Mouse (Mus musculus) limb, embryonic 11.5 days (tissue): ENCODE results near the gene Abcf2. TPM values are rescaled to one million over a fixed set of nuclear protein-coding genes. Genes with fewer than 3 reads are reported as not detected.

Experiments used
- ATAC-seq: fragments of 200-750 bp; cut with Nextera tagmentation; 2 replicates; pipeline ENCODE4 v1.8.0; 2017; ENCODE audit warnings: low read depth; ENCODE audit not compliant: insufficient number of reproducible peaks, low FRiP score, low TSS enrichment
- DNase-seq: peaks from one replicate; pipeline ENCODE4 v3.0.0-alpha.2; 2015; ENCODE audit warnings: low spot score
- H3K27ac ChIP-seq: fragments of 300-500 bp; sonication (generic); replicated peaks from 2 replicates; pipeline ENCODE4 v1.5.1; 2014; ENCODE audit warnings: low read depth, mild to moderate bottlenecking, low read length
- H3K27me3 ChIP-seq: fragments of 300-500 bp; sonication (generic); 2 replicates; pipeline ENCODE4 v1.6.1; 2014; ENCODE audit warnings: mild to moderate bottlenecking, low read length, mixed read lengths; ENCODE audit not compliant: control insufficient read depth, insufficient read depth
- H3K36me3 ChIP-seq: fragments of 300-500 bp; sonication (generic); 2 replicates; pipeline ENCODE4 v1.6.1; 2014; ENCODE audit warnings: mild to moderate bottlenecking, low read length, moderate library complexity, mixed read lengths; ENCODE audit not compliant: control insufficient read depth, insufficient read depth
- H3K4me1 ChIP-seq: fragments of 300-500 bp; sonication (generic); 2 replicates; pipeline ENCODE4 v1.6.1; 2014; ENCODE audit warnings: low read length, mixed read lengths; ENCODE audit not compliant: control insufficient read depth, insufficient read depth
- H3K4me2 ChIP-seq: fragments of 300-500 bp; sonication (generic); 2 replicates; pipeline ENCODE4 v1.6.1; 2014; ENCODE audit warnings: low read depth, mild to moderate bottlenecking, moderate library complexity; ENCODE audit not compliant: severe bottlenecking
- H3K4me3 ChIP-seq: fragments of 300-500 bp; sonication (generic); 2 replicates; pipeline ENCODE4 v1.5.1; 2014; ENCODE audit warnings: low read depth, low read length
- H3K9ac ChIP-seq: fragments of 300-500 bp; sonication (generic); 2 replicates; pipeline ENCODE4 v1.6.1; 2014; ENCODE audit warnings: mild to moderate bottlenecking, low read length
- H3K9me3 ChIP-seq: fragments of 300-500 bp; sonication (generic); 2 replicates; pipeline ENCODE4 v1.6.1; 2016; ENCODE audit warnings: low read length; ENCODE audit not compliant: control insufficient read depth
- WGBS: fragments of 180-500 bp; shearing (Covaris S2); extraction: QIAGEN DNeasy Blood & Tissue Kit; methylation state at CpG from one replicate; pipeline ENCODE4 v1.1.7; 2014; 5-methylcytosine and 5-hydroxymethylcytosine counted together
- polyA plus RNA-seq: library from polyadenylated mRNA; unstranded; fragments of >200 nt; fragmentation: Nextera tagmentation; extraction: Ambion mirVana; gene quantifications from 2 replicates; pipeline ENCODE4 v1.2.1, GENCODE M21; 2014

Abcf2 gene
- polyA plus RNA-seq, 1 experiment from 2014 or later = 149 TPM

- ATAC-seq = no peak
Measured at GRCm38 (mm10) chr5:24598570-24599006, 21.3 kb upstream of the Abcf2 start.

GRCm38 (mm10) chr5:24597901-24598569 lies 20.8 kb upstream of the Abcf2 start:
- H3K9ac ChIP-seq = peak overlapping the region; percentile 57; the same call in 1 of the 2 replicates
- H3K27me3 ChIP-seq = no peaks in the 10 kb centered on the region
- ATAC-seq (no peak), DNase-seq (no peak)
- peak overlapping the region; percentile 35 for H3K4me3 ChIP-seq
- 29% methylated on average over 15 of the region's 15 CpGs for WGBS
- no peaks in the 10 kb centered on the region for H3K9me3 ChIP-seq
- H3K36me3 ChIP-seq = peaks cover 3% of the 10 kb centered on the region; the same call in 1 of the 2 replicates
- H3K4me1 ChIP-seq = peaks cover 34% of the 10 kb centered on the region
- peak overlapping the region; percentile 88 for H3K4me2 ChIP-seq
- no peak overlapping the region for H3K27ac ChIP-seq

More at GRCm38 (mm10) chr5:24598570-24599006, 21.3 kb upstream of the Abcf2 start:
- H3K4me3 ChIP-seq = peak overlapping the region; percentile 35
- DNase-seq = peak; percentile 72
- H3K27me3 ChIP-seq = no peaks in the 10 kb centered on the region
- under 1% methylated on average over 40 of the region's 41 CpGs for WGBS
- H3K9me3 ChIP-seq = no peaks in the 10 kb centered on the region
- H3K27ac ChIP-seq = no peak overlapping the region
- H3K36me3 ChIP-seq = peaks cover 1% of the 10 kb centered on the region; the same call in 1 of the 2 replicates
- peak overlapping the region; percentile 57; the same call in 1 of the 2 replicates for H3K9ac ChIP-seq
- H3K4me1 ChIP-seq = peaks cover 38% of the 10 kb centered on the region
- peak overlapping the region; percentile 88 for H3K4me2 ChIP-seq

GRCm38 (mm10) chr5:24597221-24597728 lies 20.0 kb upstream of the Abcf2 start:
- no peaks in the 10 kb centered on the region for H3K27me3 ChIP-seq
- ATAC-seq = no peak

GRCm38 (mm10) chr5:24596519-24597171 lies 19.4 kb upstream of the Abcf2 start:
- Histone ChIP-seq H3K4me1 (peaks cover 25% of the 10 kb centered on the region), H3K36me3 (peaks cover 3% of the 10 kb centered on the region; the same call in 1 of the 2 replicates), H3K9ac (peak overlapping the region; percentile 3; the same call in 1 of the 2 replicates), H3K4me3 (no peak overlapping the region), H3K9me3 (no peaks in the 10 kb centered on the region), H3K4me2 (no peak overlapping the region), H3K27me3 (no peaks in the 10 kb centered on the region), H3K27ac (no peak overlapping the region)
- 24% methylated on average over 11 of the region's 11 CpGs for WGBS
- DNase-seq (no peak), ATAC-seq (no peak)

More at GRCm38 (mm10) chr5:24597221-24597728, 20.0 kb upstream of the Abcf2 start:
- Histone ChIP-seq H3K27ac (no peak overlapping the region), H3K36me3 (peaks cover 3% of the 10 kb centered on the region; the same call in 1 of the 2 replicates), H3K9ac (no peak overlapping the region; the same call in 1 of the 2 replicates), H3K4me2 (no peak overlapping the region), H3K4me1 (peaks cover 29% of the 10 kb centered on the region), H3K9me3 (no peaks in the 10 kb centered on the region), H3K4me3 (no peak overlapping the region)
- DNase-seq = peak; percentile 87
- WGBS = 64% methylated on average over 2 of the region's 2 CpGs

- H3K9ac ChIP-seq = no peak overlapping the region
- ATAC-seq (no peak), DNase-seq (no peak)
- peaks cover 3% of the 10 kb centered on the region; the same call in 1 of the 2 replicates for H3K36me3 ChIP-seq
- no peak overlapping the region for H3K4me3 ChIP-seq
- H3K4me1 ChIP-seq = peaks cover 26% of the 10 kb centered on the region
- no peaks in the 10 kb centered on the region for H3K27me3 ChIP-seq
- H3K27ac ChIP-seq = no peak overlapping the region
- H3K9me3 ChIP-seq = no peaks in the 10 kb centered on the region
- H3K4me2 ChIP-seq = no peak overlapping the region
- 69% methylated on average over 14 of the region's 14 CpGs for WGBS
Measured at GRCm38 (mm10) chr5:24595786-24596380, 18.6 kb upstream of the Abcf2 start.

- 94% methylated on average over 5 of the region's 5 CpGs for WGBS
- Histone ChIP-seq H3K4me1 (peaks cover 20% of the 10 kb centered on the region), H3K4me2 (no peak overlapping the region), H3K27ac (no peak overlapping the region), H3K36me3 (peaks cover 3% of the 10 kb centered on the region; the same call in 1 of the 2 replicates), H3K4me3 (no peak overlapping the region), H3K9ac (no peak overlapping the region), H3K27me3 (no peaks in the 10 kb centered on the region), H3K9me3 (no peaks in the 10 kb centered on the region)
- DNase-seq = no peak
- no peak for ATAC-seq
Measured at GRCm38 (mm10) chr5:24595261-24595660, 18.0 kb upstream of the Abcf2 start.

GRCm38 (mm10) chr5:24594346-24594745 lies 17.1 kb upstream of the Abcf2 start:
- ATAC-seq (no peak), DNase-seq (no peak)
- WGBS = 93% methylated on average over 5 of the region's 5 CpGs
- peaks cover 3% of the 10 kb centered on the region; the same call in 1 of the 2 replicates for H3K36me3 ChIP-seq
- H3K9me3 ChIP-seq = no peaks in the 10 kb centered on the region
- H3K4me2 ChIP-seq = no peak overlapping the region
- H3K4me1 ChIP-seq = peaks cover 18% of the 10 kb centered on the region
- no peak overlapping the region for H3K27ac ChIP-seq
- no peaks in the 10 kb centered on the region for H3K27me3 ChIP-seq
- H3K4me3 ChIP-seq = no peak overlapping the region
- H3K9ac ChIP-seq = no peak overlapping the region

- no peaks in the 10 kb centered on the region for H3K9me3 ChIP-seq
- 67% methylated on average over 10 of the region's 10 CpGs for WGBS
- H3K4me1 ChIP-seq = peaks cover 18% of the 10 kb centered on the region
- H3K27me3 ChIP-seq = no peaks in the 10 kb centered on the region
- no peak overlapping the region for H3K4me3 ChIP-seq
- ATAC-seq (no peak), DNase-seq (no peak)
- no peak overlapping the region for H3K27ac ChIP-seq
- no peak overlapping the region for H3K4me2 ChIP-seq
- H3K36me3 ChIP-seq = peaks cover 6% of the 10 kb centered on the region; the same call in 1 of the 2 replicates
- no peak overlapping the region for H3K9ac ChIP-seq
Measured at GRCm38 (mm10) chr5:24593928-24594327, 16.7 kb upstream of the Abcf2 start.
